Mouse (Mus musculus) lung, adult 2 months (tissue): Measurements from ENCODE around the gene Cdkl5.

ENCODE experiments used
- CTCF ChIP-seq: fragments of 200-500 bp; IDR thresholded peaks from 2 replicates; pipeline ENCODE4 v1.5.1; 2011; ENCODE audit warnings: mild to moderate bottlenecking, low read length, control low read depth; ENCODE audit not compliant: insufficient read depth
- POLR2A ChIP-seq: fragments of 200-500 bp; IDR thresholded peaks from 2 replicates; pipeline ENCODE4 v1.6.1; 2011; ENCODE audit warnings: low read depth, mild to moderate bottlenecking, control low read depth, low read length, borderline replicate concordance; ENCODE audit errors: extremely low read depth

GRCm38 (mm10) chrX:160906477-160906876 lies 88.0 kb downstream of the Cdkl5 start:
- no peak for TF ChIP-seq CTCF
- no peak for TF ChIP-seq POLR2A
